Mouse (Mus musculus) thymus, adult 2 months (tissue): ENCODE measurements around the gene Dstyk. TPM values are rescaled to one million over a fixed set of nuclear protein-coding genes. Genes with fewer than 3 reads are reported as not detected.
A peak's percentile ranks its signal among the peaks of the same experiment; 100 is the strongest.

Experiments
- DNase-seq: peaks from one replicate; pipeline ENCODE4 v3.0.0; 2021
- H3K27ac ChIP-seq: fragments of 200-500 bp; 2 replicates; pipeline ENCODE4 v1.5.1; 2012; ENCODE audit warnings: low read length, control low read depth; ENCODE audit not compliant: control insufficient read depth, insufficient read depth
- H3K27me3 ChIP-seq: fragments of 200-500 bp; 2 replicates; pipeline ENCODE4 v1.6.1; 2012; ENCODE audit warnings: mild to moderate bottlenecking, low read length, moderate library complexity, mixed read lengths; ENCODE audit not compliant: control insufficient read depth, insufficient read depth
- H3K36me3 ChIP-seq: fragments of 200-500 bp; 2 replicates; pipeline ENCODE4 v1.6.1; 2012; ENCODE audit warnings: mild to moderate bottlenecking, low read length, moderate library complexity; ENCODE audit not compliant: control insufficient read depth, insufficient read depth
- H3K4me1 ChIP-seq: fragments of 200-500 bp; replicated peaks from 2 replicates; pipeline ENCODE4 v1.6.1; 2012; ENCODE audit warnings: low read length; ENCODE audit not compliant: control insufficient read depth, insufficient read depth
- H3K4me3 ChIP-seq: fragments of 200-500 bp; 2 replicates; pipeline ENCODE4 v1.5.1; 2012; ENCODE audit warnings: mild to moderate bottlenecking, low read length, control low read depth, moderate library complexity; ENCODE audit not compliant: control insufficient read depth, insufficient read depth
- CTCF ChIP-seq: fragments of 200-500 bp; IDR thresholded peaks from 2 replicates; pipeline ENCODE4 v1.5.1; 2012; ENCODE audit warnings: mild to moderate bottlenecking, control low read depth, low read length, moderate library complexity, borderline replicate concordance; ENCODE audit not compliant: control insufficient read depth, poor library complexity, insufficient read depth; ENCODE audit errors: extremely low read depth
- POLR2A ChIP-seq: fragments of 200-500 bp; IDR thresholded peaks from 2 replicates; pipeline ENCODE4 v1.6.1; 2012; ENCODE audit warnings: mild to moderate bottlenecking, low read length, control low read depth, moderate library complexity; ENCODE audit not compliant: control insufficient read depth, poor library complexity, insufficient read depth; ENCODE audit errors: extremely low read depth
- WGBS: fragments of 180-500 bp; shearing (Covaris S2); methylation state at CpG from one replicate; pipeline ENCODE4 v1.1.7; 2018; 5-methylcytosine and 5-hydroxymethylcytosine counted together
- polyA plus RNA-seq: library from polyadenylated mRNA; depleted of rRNA; stranded (reverse); fragments of >200 nt; gene quantifications from 2 replicates; pipeline ENCODE4 v1.2.3, GENCODE M21; 2012; rRNA removed

The Dstyk gene
- 6.3 and 6.8 TPM in 2 replicates for polyA plus RNA-seq

GRCm38 (mm10) chr1:132417319-132418251 lies at the start of gene Dstyk:
TSS of gene Dstyk (plus strand) at chr1:132417555.
- Histone ChIP-seq H3K27me3 (no peaks in the 10 kb centered on the region), H3K4me3 (peak within 1 kb of the TSS; percentile 76), H3K36me3 (no peaks in the 10 kb centered on the region), H3K4me1 (peaks cover 9% of the 10 kb centered on the region), H3K27ac (no peak within 1 kb of the TSS)
- WGBS = 3% methylated on average over 85 of the region's 85 CpGs
- peak; percentile 79 for DNase-seq
- peak; percentile 89 for TF ChIP-seq CTCF
- peak; percentile 41; the same call in 1 of the 2 replicates for TF ChIP-seq POLR2A

- TF ChIP-seq CTCF = peak; percentile 38; the same call in 1 of the 2 replicates
- no peak for TF ChIP-seq POLR2A
- no peaks in the 10 kb centered on the region for H3K4me1 ChIP-seq
- 48% methylated on average over 7 of the region's 7 CpGs for WGBS
- DNase-seq = peak; percentile 73
- no peaks in the 10 kb centered on the region for H3K36me3 ChIP-seq
- H3K27me3 ChIP-seq = no peaks in the 10 kb centered on the region
- no peak overlapping the region for H3K27ac ChIP-seq
- no peak overlapping the region for H3K4me3 ChIP-seq
Observed at GRCm38 (mm10) chr1:132367692-132368506, 49.5 kb upstream of the Dstyk start.

- WGBS = 75% methylated on average over 9 of the region's 9 CpGs
Observed at GRCm38 (mm10) chr1:132370681-132371173, 46.6 kb upstream of the Dstyk start.

GRCm38 (mm10) chr1:132371298-132372081 lies 45.9 kb upstream of the Dstyk start:
- DNase-seq = no peak
- H3K4me1 ChIP-seq = 0 out of 2 replicates have a peak, but pooled peaks cover 6% of the 10 kb centered on the region
- H3K36me3 ChIP-seq = no peaks in the 10 kb centered on the region
- TF ChIP-seq CTCF = no peak
- no peak for TF ChIP-seq POLR2A
- WGBS = 82% methylated on average over 8 of the region's 8 CpGs
- no peaks in the 10 kb centered on the region for H3K27me3 ChIP-seq
- no peak overlapping the region for H3K4me3 ChIP-seq
- H3K27ac ChIP-seq = no peak overlapping the region

More at GRCm38 (mm10) chr1:132370681-132371173, 46.6 kb upstream of the Dstyk start:
- H3K4me3 ChIP-seq = no peak overlapping the region
- no peak for DNase-seq
- no peak overlapping the region for H3K27ac ChIP-seq
- H3K4me1 ChIP-seq = 0 out of 2 replicates have a peak, but pooled peaks cover 6% of the 10 kb centered on the region
- no peaks in the 10 kb centered on the region for H3K27me3 ChIP-seq
- no peak for TF ChIP-seq CTCF
- no peak for TF ChIP-seq POLR2A
- H3K36me3 ChIP-seq = no peaks in the 10 kb centered on the region

- no peak overlapping the region for H3K27ac ChIP-seq
Observed at GRCm38 (mm10) chr1:132372354-132372753, 45.0 kb upstream of the Dstyk start.

More at GRCm38 (mm10) chr1:132372354-132372753, 45.0 kb upstream of the Dstyk start:
- H3K27me3 ChIP-seq = no peaks in the 10 kb centered on the region
- H3K4me1 ChIP-seq = 0 out of 2 replicates have a peak, but pooled peaks cover 6% of the 10 kb centered on the region
- H3K4me3 ChIP-seq = no peak overlapping the region
- 93% methylated on average over 5 of the region's 5 CpGs for WGBS
- TF ChIP-seq POLR2A (no peak), CTCF (no peak)
- no peak for DNase-seq
- no peaks in the 10 kb centered on the region for H3K36me3 ChIP-seq
